Mouse (Mus musculus) testis, adult 2 months (tissue): Measurements from ENCODE around the gene Mrgprh. TPM values are rescaled to one million over a fixed set of nuclear protein-coding genes. Genes with fewer than 3 reads are reported as not detected.

Source experiments
- H3K27ac ChIP-seq: fragments of 200-500 bp; 2 replicates; pipeline ENCODE4 v1.5.1; 2012; ENCODE audit warnings: low read depth, low read length; ENCODE audit not compliant: control insufficient read depth, insufficient read depth
- H3K27me3 ChIP-seq: fragments of 200-500 bp; 2 replicates; pipeline ENCODE4 v1.6.1; 2012; ENCODE audit warnings: mild to moderate bottlenecking, low read length, moderate library complexity; ENCODE audit not compliant: control insufficient read depth, insufficient read depth
- H3K36me3 ChIP-seq: fragments of 200-500 bp; 2 replicates; pipeline ENCODE4 v1.6.1; 2012; ENCODE audit warnings: mild to moderate bottlenecking, low read length; ENCODE audit not compliant: control insufficient read depth, insufficient read depth
- H3K4me1 ChIP-seq: fragments of 200-500 bp; 2 replicates; pipeline ENCODE4 v1.6.1; 2012; ENCODE audit warnings: low read length; ENCODE audit not compliant: control insufficient read depth, insufficient read depth
- H3K4me3 ChIP-seq: fragments of 200-500 bp; 2 replicates; pipeline ENCODE4 v1.5.1; 2012; ENCODE audit warnings: low read depth, mild to moderate bottlenecking, low read length, moderate library complexity, mixed read lengths; ENCODE audit not compliant: control insufficient read depth
- CTCF ChIP-seq: fragments of 200-500 bp; IDR thresholded peaks from 2 replicates; pipeline ENCODE4 v1.5.1; 2012; ENCODE audit warnings: low read depth, mild to moderate bottlenecking, inconsistent platforms, low read length, moderate library complexity; ENCODE audit not compliant: control insufficient read depth, insufficient read depth, insufficient replicate concordance
- POLR2A ChIP-seq: fragments of 200-500 bp; IDR thresholded peaks from 2 replicates; pipeline ENCODE4 v1.6.1; 2012; ENCODE audit warnings: low read depth, mild to moderate bottlenecking, inconsistent platforms, low read length, moderate library complexity; ENCODE audit not compliant: control insufficient read depth
- polyA plus RNA-seq: library from polyadenylated mRNA; depleted of rRNA; stranded (reverse); fragments of >200 nt; gene quantifications from 2 replicates; pipeline ENCODE4 v1.2.3, GENCODE M21; 2012

Gene Mrgprh
- polyA plus RNA-seq, 1 experiment: 0.10 TPM

- no peaks in the 10 kb centered on the region for H3K36me3 ChIP-seq
Measured at GRCm38 (mm10) chr17:12853821-12854220, 22.0 kb upstream of the Mrgprh start.

GRCm38 (mm10) chr17:12854386-12854785 lies 21.4 kb upstream of the Mrgprh start:
- Histone ChIP-seq H3K27ac (no peak overlapping the region), H3K4me3 (no peak overlapping the region), H3K36me3 (no peaks in the 10 kb centered on the region), H3K4me1 (peaks cover 8% of the 10 kb centered on the region), H3K27me3 (no peaks in the 10 kb centered on the region)
- TF ChIP-seq POLR2A (no peak), CTCF (no peak)

More at GRCm38 (mm10) chr17:12853821-12854220, 22.0 kb upstream of the Mrgprh start:
- Histone ChIP-seq H3K4me3 (no peak overlapping the region), H3K27ac (no peak overlapping the region), H3K4me1 (peaks cover 8% of the 10 kb centered on the region), H3K27me3 (no peaks in the 10 kb centered on the region)
- TF ChIP-seq CTCF (no peak), POLR2A (no peak)

- Histone ChIP-seq H3K4me3 (no peak overlapping the region), H3K4me1 (peaks cover 11% of the 10 kb centered on the region), H3K27me3 (no peaks in the 10 kb centered on the region), H3K36me3 (no peaks in the 10 kb centered on the region), H3K27ac (no peak overlapping the region)
- no peak for TF ChIP-seq POLR2A
- TF ChIP-seq CTCF: no peak
Measured at GRCm38 (mm10) chr17:12857395-12857794, 18.4 kb upstream of the Mrgprh start.

- no peak overlapping the region for H3K4me3 ChIP-seq
- no peaks in the 10 kb centered on the region for H3K27me3 ChIP-seq
- TF ChIP-seq POLR2A: no peak
- TF ChIP-seq CTCF: no peak
- peaks cover 13% of the 10 kb centered on the region for H3K4me1 ChIP-seq
- H3K36me3 ChIP-seq: no peaks in the 10 kb centered on the region
- H3K27ac ChIP-seq: no peak overlapping the region
Measured at GRCm38 (mm10) chr17:12858072-12858471, 17.8 kb upstream of the Mrgprh start.

- Histone ChIP-seq H3K27ac (no peak overlapping the region), H3K36me3 (no peaks in the 10 kb centered on the region), H3K27me3 (no peaks in the 10 kb centered on the region), H3K4me3 (no peak overlapping the region), H3K4me1 (peaks cover 14% of the 10 kb centered on the region)
- TF ChIP-seq POLR2A (no peak), CTCF (no peak)
Measured at GRCm38 (mm10) chr17:12859006-12859520, 16.8 kb upstream of the Mrgprh start.

GRCm38 (mm10) chr17:12864111-12864510 lies 11.7 kb upstream of the Mrgprh start:
- Histone ChIP-seq H3K27ac (no peak overlapping the region), H3K36me3 (no peaks in the 10 kb centered on the region), H3K4me1 (peaks cover 9% of the 10 kb centered on the region), H3K27me3 (no peaks in the 10 kb centered on the region), H3K4me3 (no peak overlapping the region; the same call in 1 of the 2 replicates)
- TF ChIP-seq POLR2A (no peak), CTCF (no peak)

GRCm38 (mm10) chr17:12865407-12865806 lies 10.4 kb upstream of the Mrgprh start:
- Histone ChIP-seq H3K27me3 (no peaks in the 10 kb centered on the region), H3K4me3 (peak overlapping the region; percentile 17; the same call in 1 of the 2 replicates), H3K4me1 (peaks cover 9% of the 10 kb centered on the region), H3K27ac (no peak overlapping the region), H3K36me3 (no peaks in the 10 kb centered on the region)
- no peak for TF ChIP-seq POLR2A
- no peak for TF ChIP-seq CTCF

GRCm38 (mm10) chr17:12866853-12867252 lies 9.0 kb upstream of the Mrgprh start:
- TF ChIP-seq POLR2A (no peak), CTCF (no peak)
- H3K36me3 ChIP-seq: no peaks in the 10 kb centered on the region
- no peak overlapping the region for H3K27ac ChIP-seq
- no peaks in the 10 kb centered on the region for H3K27me3 ChIP-seq
- peak overlapping the region; percentile 61 for H3K4me3 ChIP-seq
- peaks cover 11% of the 10 kb centered on the region for H3K4me1 ChIP-seq
